Mouse (Mus musculus) liver, postnatal 0 days (tissue): ENCODE measurements around the gene Nop2.

Source experiments
- CTCF ChIP-seq: sonication (generic); IDR thresholded peaks from 2 replicates; pipeline ENCODE4 v1.5.1; 2016; ENCODE audit warnings: antibody characterized with exemption, low read depth
- EP300 ChIP-seq: IDR thresholded peaks from 2 replicates; pipeline ENCODE4 v1.6.1; 2016; ENCODE audit warnings: antibody characterized with exemption, low read depth, mild to moderate bottlenecking

- TF ChIP-seq CTCF = no peak
- no peak for TF ChIP-seq EP300
Measured at GRCm38 (mm10) chr6:125179601-125180000, 47.9 kb downstream of the Nop2 start.
